Mouse (Mus musculus): Measurements from ENCODE around the gene Gm14214.

Gm14214 gene

GRCm38 (mm10) chr2:154769930-154770329 lies at the start of gene Gm14214:
Gene Gm14214, minus strand, starts transcription at chr2:154770030.
- DNase-seq (ENCODE audit: inconsistent age in 2 of 2, low spot score in 1 of 2) = no peak

- DNase-seq (ENCODE audit: inconsistent age in 2 of 2, low spot score in 1 of 2) = no peak
These were observed 48.8 kb upstream of the Gm14214 start for GRCm38 (mm10) chr2:154818599-154818998.

- DNase-seq (ENCODE audit: inconsistent age in 2 of 2, low spot score in 1 of 2) = peak; percentile 49 to 81
These were observed 48.0 kb upstream of the Gm14214 start for GRCm38 (mm10) chr2:154817788-154818187.

GRCm38 (mm10) chr2:154817089-154817488 lies 47.3 kb upstream of the Gm14214 start:
- DNase-seq (ENCODE audit: inconsistent age in 2 of 2, low spot score in 1 of 2) = no peak

GRCm38 (mm10) chr2:154813426-154813825 lies 43.6 kb upstream of the Gm14214 start:
- no peak for DNase-seq (ENCODE audit: inconsistent age in 2 of 2, low spot score in 1 of 2)

GRCm38 (mm10) chr2:154810821-154811220 lies 41.0 kb upstream of the Gm14214 start:
- no peak for DNase-seq (ENCODE audit: inconsistent age in 2 of 2, low spot score in 1 of 2)

GRCm38 (mm10) chr2:154809107-154809762 lies 39.4 kb upstream of the Gm14214 start:
- peak in 1 of 2 experiments; percentile 79 for DNase-seq (ENCODE audit: inconsistent age in 2 of 2, low spot score in 1 of 2)

- no peak for DNase-seq (ENCODE audit: inconsistent age in 2 of 2, low spot score in 1 of 2)
These were observed 37.9 kb upstream of the Gm14214 start for GRCm38 (mm10) chr2:154807689-154808088.

- no peak for DNase-seq (ENCODE audit: inconsistent age in 2 of 2, low spot score in 1 of 2)
These were observed 34.0 kb upstream of the Gm14214 start for GRCm38 (mm10) chr2:154803845-154804244.

GRCm38 (mm10) chr2:154803372-154803771 lies 33.5 kb upstream of the Gm14214 start:
- no peak for DNase-seq (ENCODE audit: inconsistent age in 2 of 2, low spot score in 1 of 2)

GRCm38 (mm10) chr2:154791661-154792642 lies 22.1 kb upstream of the Gm14214 start:
- DNase-seq (ENCODE audit: inconsistent age in 2 of 2, low spot score in 1 of 2) = peak; percentile 89 to 94

- DNase-seq (ENCODE audit: inconsistent age in 2 of 2, low spot score in 1 of 2) = peak; percentile 99
These were observed 21.0 kb upstream of the Gm14214 start, which contains the start of the genes Raly and a for GRCm38 (mm10) chr2:154790656-154791483. Gene Raly, plus strand, starts transcription at chr2:154791096. Gene a, plus strand, starts transcription at chr2:154791402.

GRCm38 (mm10) chr2:154789977-154790655 lies 20.3 kb upstream of the Gm14214 start:
- peak; percentile 66 to 85 for DNase-seq (ENCODE audit: inconsistent age in 2 of 2, low spot score in 1 of 2)

GRCm38 (mm10) chr2:154789381-154789780 lies 19.6 kb upstream of the Gm14214 start:
- peak in 1 of 2 experiments; percentile 56 for DNase-seq (ENCODE audit: inconsistent age in 2 of 2, low spot score in 1 of 2)

- DNase-seq (ENCODE audit: inconsistent age in 2 of 2, low spot score in 1 of 2) = peak; percentile 54 to 57
These were observed 16.9 kb upstream of the Gm14214 start for GRCm38 (mm10) chr2:154786776-154787175.

- no peak for DNase-seq (ENCODE audit: inconsistent age in 2 of 2, low spot score in 1 of 2)
These were observed 16.4 kb upstream of the Gm14214 start for GRCm38 (mm10) chr2:154786187-154786586.

- DNase-seq (ENCODE audit: inconsistent age in 2 of 2, low spot score in 1 of 2) = peak in 1 of 2 experiments; percentile 42
These were observed 15.5 kb upstream of the Gm14214 start for GRCm38 (mm10) chr2:154785284-154785683.

GRCm38 (mm10) chr2:154782856-154783650 lies 13.2 kb upstream of the Gm14214 start:
- no peak for DNase-seq (ENCODE audit: inconsistent age in 2 of 2, low spot score in 1 of 2)

GRCm38 (mm10) chr2:154782361-154782760 lies 12.5 kb upstream of the Gm14214 start:
- no peak for DNase-seq (ENCODE audit: inconsistent age in 2 of 2, low spot score in 1 of 2)
